Mouse (Mus musculus): ENCODE measurements around the gene Lrp5. TPM values are rescaled to one million over a fixed set of nuclear protein-coding genes. Genes with fewer than 3 reads are reported as not detected.

The Lrp5 gene
- 2.7 and 3.6 TPM in 2 replicates for polyA plus RNA-seq (2015; fragmentation: Nextera tagmentation; extraction: Ambion mirVana)

GRCm38 (mm10) chr19:3686215-3686894, at the start of gene Lrp5:
Gene Lrp5 (minus strand): TSS chr19:3686564.
- TF ChIP-seq CTCF (IDR thresholded peaks at IDR 0.05; ENCODE audit: low read depth) (no peak), EP300 (IDR thresholded peaks at IDR 0.05; ENCODE audit: low read depth) (no peak)
- Histone ChIP-seq H3K36me3 (replicated peaks; ENCODE audit: insufficient read depth, low read length) (no peaks in the 10 kb centered on the region), H3K4me2 (ENCODE audit: low read depth, low read length) (peak within 1 kb of the TSS; percentile 91), H3K4me3 (ENCODE audit: low read depth, low read length) (peak within 1 kb of the TSS; percentile 86), H3K27me3 (ENCODE audit: insufficient read depth, low read length) (no peaks in the 10 kb centered on the region), H3K9ac (replicated peaks) (peak within 1 kb of the TSS; percentile 88), H3K27ac (ENCODE audit: low read depth) (peak within 1 kb of the TSS; percentile 95), H3K9me3 (ENCODE audit: low read length) (no peaks in the 10 kb centered on the region), H3K4me1 (ENCODE audit: insufficient read depth) (peaks cover 48% of the 10 kb centered on the region)
- ATAC-seq (peak; percentile 48), DNase-seq (peak; percentile 59)
- 1% methylated on average over 41 of the region's 83 CpGs for WGBS (ENCODE audit: insufficient replicate concordance)

GRCm38 (mm10) chr19:3736001-3736400, 49.6 kb upstream of the Lrp5 start:
- H3K27ac ChIP-seq (ENCODE audit: low read depth), result no peak overlapping the region
- no peak for TF ChIP-seq EP300 (IDR thresholded peaks at IDR 0.05; ENCODE audit: low read depth)
- no peak for TF ChIP-seq CTCF (IDR thresholded peaks at IDR 0.05; ENCODE audit: low read depth)
- no peaks in the 10 kb centered on the region for H3K9me3 ChIP-seq (ENCODE audit: low read length)
- 76% methylated on average over 3 of the region's 3 CpGs for WGBS (ENCODE audit: insufficient replicate concordance)
- no peak overlapping the region for H3K9ac ChIP-seq (replicated peaks)
- H3K27me3 ChIP-seq (ENCODE audit: insufficient read depth, low read length), result no peaks in the 10 kb centered on the region
- no peak overlapping the region for H3K4me2 ChIP-seq (ENCODE audit: low read depth, low read length)
- DNase-seq, result no peak
- H3K4me1 ChIP-seq (ENCODE audit: insufficient read depth), result no peaks in the 10 kb centered on the region
- H3K4me3 ChIP-seq (ENCODE audit: low read depth, low read length), result no peak overlapping the region
- ATAC-seq, result no peak
- H3K36me3 ChIP-seq (replicated peaks; ENCODE audit: insufficient read depth, low read length), result no peaks in the 10 kb centered on the region

- no peaks in the 10 kb centered on the region for H3K36me3 ChIP-seq (replicated peaks; ENCODE audit: insufficient read depth, low read length)
- H3K4me3 ChIP-seq (ENCODE audit: low read depth, low read length), result no peak overlapping the region
- TF ChIP-seq EP300 (IDR thresholded peaks at IDR 0.05; ENCODE audit: low read depth) (no peak), CTCF (IDR thresholded peaks at IDR 0.05; ENCODE audit: low read depth) (no peak)
- no peak overlapping the region for H3K4me2 ChIP-seq (ENCODE audit: low read depth, low read length)
- ATAC-seq (no peak), DNase-seq (no peak)
- no peaks in the 10 kb centered on the region for H3K9me3 ChIP-seq (ENCODE audit: low read length)
- no peaks in the 10 kb centered on the region for H3K4me1 ChIP-seq (ENCODE audit: insufficient read depth)
- no peak overlapping the region for H3K27ac ChIP-seq (ENCODE audit: low read depth)
- 57% methylated on average over 7 of the region's 7 CpGs for WGBS (ENCODE audit: insufficient replicate concordance)
- no peak overlapping the region for H3K9ac ChIP-seq (replicated peaks)
- no peaks in the 10 kb centered on the region for H3K27me3 ChIP-seq (ENCODE audit: insufficient read depth, low read length)
Observed at GRCm38 (mm10) chr19:3730781-3731646, 44.6 kb upstream of the Lrp5 start.

GRCm38 (mm10) chr19:3728901-3729300, 42.5 kb upstream of the Lrp5 start:
- H3K36me3 ChIP-seq (replicated peaks; ENCODE audit: insufficient read depth, low read length), result no peaks in the 10 kb centered on the region
- peaks cover under 1% of the 10 kb centered on the region; the same call in 1 of the 2 replicates for H3K9me3 ChIP-seq (ENCODE audit: low read length)
- H3K27me3 ChIP-seq (ENCODE audit: insufficient read depth, low read length), result no peaks in the 10 kb centered on the region
- no peak overlapping the region for H3K9ac ChIP-seq (replicated peaks)
- H3K4me3 ChIP-seq (ENCODE audit: low read depth, low read length), result no peak overlapping the region
- no peak overlapping the region for H3K27ac ChIP-seq (ENCODE audit: low read depth)
- no peaks in the 10 kb centered on the region for H3K4me1 ChIP-seq (ENCODE audit: insufficient read depth)
- 69% methylated on average over 2 of the region's 2 CpGs for WGBS (ENCODE audit: insufficient replicate concordance)
- no peak overlapping the region for H3K4me2 ChIP-seq (ENCODE audit: low read depth, low read length)
- no peak for ATAC-seq
- peak; percentile 12; the same call in 1 of the 2 replicates for TF ChIP-seq CTCF (IDR thresholded peaks at IDR 0.05; ENCODE audit: low read depth)
- TF ChIP-seq EP300 (IDR thresholded peaks at IDR 0.05; ENCODE audit: low read depth), result no peak
- no peak for DNase-seq

GRCm38 (mm10) chr19:3724779-3725178, 38.4 kb upstream of the Lrp5 start:
- H3K4me1 ChIP-seq (ENCODE audit: insufficient read depth), result no peaks in the 10 kb centered on the region; the same call in 1 of the 2 replicates
- WGBS (ENCODE audit: insufficient replicate concordance), result 15% methylated on average over 1 of the region's 1 CpGs
- no peaks in the 10 kb centered on the region for H3K36me3 ChIP-seq (replicated peaks; ENCODE audit: insufficient read depth, low read length)
- peaks cover 3% of the 10 kb centered on the region; the same call in 1 of the 2 replicates for H3K9me3 ChIP-seq (ENCODE audit: low read length)
- TF ChIP-seq EP300 (IDR thresholded peaks at IDR 0.05; ENCODE audit: low read depth) (no peak), CTCF (IDR thresholded peaks at IDR 0.05; ENCODE audit: low read depth) (peak; percentile 80)
- no peak overlapping the region for H3K4me3 ChIP-seq (ENCODE audit: low read depth, low read length)
- ATAC-seq (no peak), DNase-seq (peak; percentile 70)
- no peak overlapping the region for H3K9ac ChIP-seq (replicated peaks)
- H3K27ac ChIP-seq (ENCODE audit: low read depth), result no peak overlapping the region
- H3K27me3 ChIP-seq (ENCODE audit: insufficient read depth, low read length), result no peaks in the 10 kb centered on the region
- H3K4me2 ChIP-seq (ENCODE audit: low read depth, low read length), result no peak overlapping the region

- no peak for TF ChIP-seq EP300 (IDR thresholded peaks at IDR 0.05; ENCODE audit: low read depth)
- TF ChIP-seq CTCF (IDR thresholded peaks at IDR 0.05; ENCODE audit: low read depth), result peak; percentile 76
- H3K36me3 ChIP-seq (replicated peaks; ENCODE audit: insufficient read depth, low read length), result no peaks in the 10 kb centered on the region
- H3K9ac ChIP-seq (replicated peaks), result no peak overlapping the region
- peaks cover 8% of the 10 kb centered on the region for H3K4me1 ChIP-seq (ENCODE audit: insufficient read depth)
- no peak overlapping the region for H3K27ac ChIP-seq (ENCODE audit: low read depth)
- 78% methylated on average over 4 of the region's 4 CpGs for WGBS (ENCODE audit: insufficient replicate concordance)
- H3K27me3 ChIP-seq (ENCODE audit: insufficient read depth, low read length), result no peaks in the 10 kb centered on the region
- DNase-seq, result peak; percentile 63
- no peak for ATAC-seq
- peaks cover 3% of the 10 kb centered on the region; the same call in 1 of the 2 replicates for H3K9me3 ChIP-seq (ENCODE audit: low read length)
- H3K4me2 ChIP-seq (ENCODE audit: low read depth, low read length), result no peak overlapping the region
- H3K4me3 ChIP-seq (ENCODE audit: low read depth, low read length), result no peak overlapping the region
Observed at GRCm38 (mm10) chr19:3723904-3724303, 37.5 kb upstream of the Lrp5 start.
